Mouse (Mus musculus) heart, postnatal 36 days (tissue): ENCODE results near the gene Prokr2. TPM values are rescaled to one million over a fixed set of nuclear protein-coding genes. Genes with fewer than 3 reads are reported as not detected.

Experiments
- DNase-seq, 2 experiments: peaks; one replicate each; pipeline ENCODE4 v3.0.0; 2021 to 2022
- intact Hi-C: fragments of 180-260 bp; cut with DNase I; formaldehyde crosslinking; loops from one replicate; pipeline ENCODE4 v1.15.1; 2025
- total RNA-seq, 2 experiments: library from RNA; stranded (reverse); gene quantifications; 2 replicates each; pipeline ENCODE4 v1.2.3; 2021

Gene Prokr2
- total RNA-seq, result under 1 TPM in 1 of 2 experiments, not detected in 1; 0.11 TPM

DNA sequence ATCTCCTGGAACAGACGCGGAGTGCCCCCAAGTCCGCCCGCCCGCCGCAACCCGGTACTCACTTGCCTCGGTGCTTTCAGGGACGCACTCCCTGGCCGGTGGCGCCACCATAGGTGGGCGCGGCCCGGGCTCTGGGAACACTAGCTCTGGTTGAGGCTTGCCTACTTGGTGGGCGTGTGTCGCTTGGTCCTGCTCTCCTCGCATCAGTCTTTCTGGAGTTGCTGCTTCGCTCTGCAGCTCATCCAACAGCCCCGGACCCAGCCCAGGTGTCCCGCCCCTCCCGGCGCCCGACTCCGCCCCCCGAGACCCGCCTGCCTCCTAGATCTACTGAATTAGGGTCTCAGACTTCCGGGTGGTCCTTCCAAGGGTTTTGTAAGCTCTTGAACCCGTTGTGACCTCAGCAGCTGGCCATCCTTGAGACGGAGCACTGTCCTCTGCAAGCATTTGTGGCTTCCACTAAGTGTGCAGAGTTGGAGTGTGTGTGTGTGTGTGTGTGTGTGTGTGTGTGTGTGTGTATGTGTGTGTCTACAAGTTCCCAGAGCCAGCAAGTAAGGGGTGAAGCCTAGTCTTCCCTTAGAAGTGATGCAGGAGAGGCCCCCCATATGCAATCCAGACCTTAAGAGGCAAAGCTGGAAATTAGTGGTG lies at the start of gene Prokr2:
Prokr2 (minus strand) TSS at position 254 of the 645 bp plus-strand sequence.
- no peak for DNase-seq
- intact Hi-C loops, result loop anchor here (5.0 kb wide), 1 partner anchor 123 kb away; the partner anchor contains the start of gene Cds2

- no peak for DNase-seq
- intact Hi-C loops, result no loop called here
Observed at GRCm38 (mm10) chr2:132427160-132427941, 42.1 kb upstream of the Prokr2 start.

DNA sequence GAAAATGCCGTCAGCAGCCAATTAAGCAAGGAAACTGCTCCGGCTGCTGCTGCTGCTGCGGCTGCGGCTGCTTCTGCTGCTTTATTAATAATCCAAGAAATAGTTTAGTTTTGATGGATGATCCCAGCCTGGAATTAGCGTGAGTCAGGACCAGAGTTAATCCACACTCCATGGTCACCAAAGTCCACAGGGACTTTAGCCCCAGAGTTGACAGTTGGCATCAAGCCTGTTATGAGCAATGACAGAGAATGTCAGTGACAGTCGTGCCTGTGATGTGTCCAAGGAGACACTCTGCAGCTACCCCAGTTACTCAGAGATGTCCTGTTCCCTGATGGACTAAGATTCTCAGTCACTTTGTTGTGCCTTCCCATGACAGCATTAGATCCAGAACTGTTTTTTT lies 40.3 kb upstream of the Prokr2 start:
- no peak for DNase-seq
- intact Hi-C loops, result no loop called here

DNA sequence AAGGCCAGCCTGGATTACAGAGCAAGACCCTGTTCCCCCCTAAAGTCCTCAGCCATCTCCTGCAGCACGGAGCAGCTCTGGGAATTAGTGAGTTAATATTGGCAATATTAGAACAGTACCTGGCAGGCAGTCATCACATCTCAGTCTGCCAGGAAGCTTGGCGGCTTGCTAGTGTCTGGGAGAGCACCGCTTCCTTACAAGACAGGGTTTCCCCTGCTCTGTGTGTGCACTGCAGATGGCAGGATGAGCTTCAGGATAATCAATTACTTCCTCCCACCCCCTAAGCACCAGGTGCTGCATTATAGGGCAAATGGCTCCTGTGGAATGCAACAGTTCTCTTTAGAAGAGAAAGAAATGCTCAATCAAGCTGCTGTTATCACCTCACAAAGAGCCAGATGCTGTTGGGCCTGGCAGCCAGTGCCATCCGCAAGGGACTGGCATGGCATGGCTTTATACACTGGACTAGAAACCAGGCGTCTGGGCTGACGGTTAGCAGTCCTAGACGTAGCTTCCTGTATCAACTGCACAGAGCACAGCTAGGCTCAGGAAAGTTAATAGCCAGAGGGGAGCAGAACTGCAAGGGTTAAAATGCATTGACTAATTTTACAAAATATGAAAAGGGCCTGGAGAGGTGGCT lies 38.3 kb upstream of the Prokr2 start:
- DNase-seq, result no peak
- intact Hi-C loops, result no loop called here

DNA sequence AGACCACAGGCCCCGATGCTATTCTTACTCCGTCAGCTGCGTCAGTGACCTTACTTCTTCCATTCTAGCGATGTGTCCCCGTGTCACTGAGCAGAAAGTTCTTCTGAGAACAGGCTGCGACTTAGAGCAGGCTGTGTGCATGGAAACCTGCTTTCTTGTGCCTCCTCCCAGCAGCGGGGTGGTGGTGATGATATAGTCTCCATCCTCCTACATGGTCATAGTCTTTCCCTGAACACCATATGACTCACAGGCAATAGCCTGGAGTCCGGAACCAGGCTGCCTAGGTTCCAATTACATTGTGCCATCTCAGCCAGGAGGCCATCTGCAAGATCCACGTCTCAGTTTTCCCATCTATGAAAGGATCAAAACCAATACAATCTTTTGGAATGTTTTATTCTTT lies 37.6 kb upstream of the Prokr2 start:
- intact Hi-C loops, result no loop called here
- DNase-seq, result no peak

DNA sequence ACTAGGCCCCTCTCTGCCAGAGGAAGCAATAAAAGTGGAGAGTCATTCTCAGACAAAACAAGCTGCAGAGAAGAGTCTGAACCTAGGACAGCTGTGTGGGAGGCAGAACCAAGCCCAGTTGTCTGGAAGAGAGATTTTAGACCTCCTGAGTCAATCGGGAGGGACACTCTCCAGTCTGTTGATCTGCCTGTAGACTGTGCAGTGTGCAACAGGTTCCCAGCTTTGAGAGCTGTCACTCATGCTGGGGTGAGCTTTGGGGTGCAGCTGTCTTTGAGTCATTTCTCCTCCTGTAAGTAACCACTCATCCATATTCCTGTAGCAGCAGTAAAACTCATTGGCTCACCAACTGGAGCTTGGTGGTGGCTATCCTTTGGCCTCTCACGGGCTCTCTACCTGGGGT lies 33.2 kb upstream of the Prokr2 start:
- intact Hi-C loops, result no loop called here
- no peak for DNase-seq

GRCm38 (mm10) chr2:132410126-132410525 lies 24.9 kb upstream of the Prokr2 start:
- DNase-seq, result no peak
- intact Hi-C loops, result no loop called here

DNA sequence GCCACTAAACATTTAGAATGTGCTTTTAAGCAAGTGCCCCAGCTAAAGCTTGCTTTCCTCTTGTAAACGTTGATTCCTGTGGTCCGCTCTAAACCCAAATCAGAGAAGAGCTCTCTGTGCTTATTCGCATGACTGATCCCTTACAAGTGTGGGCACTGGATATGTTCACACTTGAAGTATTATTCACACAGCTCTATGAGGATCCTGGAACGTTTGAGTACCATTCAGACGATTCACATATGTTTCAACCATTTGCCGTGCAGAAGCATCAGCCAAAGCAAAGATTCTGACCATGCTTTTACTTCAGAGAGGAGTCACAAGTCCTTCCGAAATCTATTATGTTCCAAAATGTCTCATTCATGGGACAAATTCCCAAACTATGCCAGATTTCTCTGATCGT lies 12.9 kb upstream of the Prokr2 start:
- intact Hi-C loops, result no loop called here
- DNase-seq, result no peak

DNA sequence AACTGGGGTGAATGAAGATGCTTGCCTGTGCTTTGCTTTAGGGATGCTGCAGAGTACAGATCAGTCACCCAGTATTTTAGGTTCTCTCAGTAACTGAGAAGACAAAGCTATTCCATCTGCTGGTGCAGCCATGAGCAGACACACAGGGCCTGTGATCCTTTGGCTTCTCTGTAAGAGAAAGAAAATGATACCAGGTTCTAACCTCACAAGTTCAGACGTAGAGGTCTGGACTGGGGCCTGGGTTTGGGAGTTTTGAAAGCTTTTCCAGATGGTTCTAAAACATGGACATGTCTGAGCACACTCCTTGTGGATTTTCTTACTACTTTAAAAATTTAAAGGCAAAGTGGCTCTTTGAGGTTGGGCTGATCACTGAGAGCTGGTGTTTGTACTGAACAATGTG lies 10.5 kb upstream of the Prokr2 start:
- intact Hi-C loops, result no loop called here
- DNase-seq, result no peak

DNA sequence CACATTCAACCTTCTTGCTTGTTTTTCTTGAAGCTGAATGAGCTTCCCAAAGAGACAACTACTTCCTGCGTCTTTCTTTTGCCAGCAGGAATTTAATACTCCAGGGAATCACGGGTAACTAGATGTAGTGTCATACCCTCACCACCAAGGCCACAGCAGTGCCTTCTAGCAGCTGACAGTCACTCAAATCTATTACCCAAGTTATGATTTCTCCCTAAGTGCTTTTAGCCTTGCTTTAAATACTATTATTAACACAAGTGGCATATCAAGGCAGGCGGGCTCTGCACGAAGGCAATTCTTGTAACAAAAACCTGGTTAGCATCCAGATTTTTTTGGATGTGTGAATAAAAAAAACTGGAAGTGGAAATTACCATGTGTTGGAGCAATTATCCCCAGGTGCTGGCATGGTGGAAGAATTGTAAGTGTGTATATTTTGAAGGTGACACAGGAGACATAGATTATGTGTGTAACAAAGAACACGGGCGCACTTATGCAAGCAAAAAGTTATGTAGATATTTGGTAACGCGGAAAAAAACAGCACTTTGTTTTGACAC lies 5.4 kb upstream of the Prokr2 start:
- intact Hi-C loops, result no loop called here
- DNase-seq, result no peak

DNA sequence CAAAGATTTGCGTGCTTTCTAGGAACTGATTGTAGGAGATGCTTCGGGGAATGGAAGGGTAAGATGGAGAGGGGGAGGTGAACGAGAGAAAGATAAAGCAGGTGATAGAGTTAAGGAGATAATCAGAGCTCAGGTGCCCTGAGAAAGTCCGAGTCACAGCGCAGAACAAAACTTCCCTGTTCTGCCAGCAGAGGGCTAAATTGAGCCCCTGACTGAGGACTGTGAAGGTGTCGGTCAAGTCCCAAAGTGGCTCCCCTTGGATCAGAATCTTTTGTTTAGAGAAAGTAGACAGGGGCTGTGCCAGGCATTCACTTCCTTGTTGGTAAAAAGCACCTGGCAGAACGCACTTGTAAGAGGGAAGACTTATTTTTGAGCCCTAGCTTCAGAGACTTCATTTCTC lies 4.3 kb upstream of the Prokr2 start:
- intact Hi-C loops, result loop anchor here (1.0 to 5.0 kb wide), 2 partner anchors 96 to 127 kb away; partner anchors contain the start of gene Cds2
- peak in 1 of 2 experiments; percentile 10 for DNase-seq

DNA sequence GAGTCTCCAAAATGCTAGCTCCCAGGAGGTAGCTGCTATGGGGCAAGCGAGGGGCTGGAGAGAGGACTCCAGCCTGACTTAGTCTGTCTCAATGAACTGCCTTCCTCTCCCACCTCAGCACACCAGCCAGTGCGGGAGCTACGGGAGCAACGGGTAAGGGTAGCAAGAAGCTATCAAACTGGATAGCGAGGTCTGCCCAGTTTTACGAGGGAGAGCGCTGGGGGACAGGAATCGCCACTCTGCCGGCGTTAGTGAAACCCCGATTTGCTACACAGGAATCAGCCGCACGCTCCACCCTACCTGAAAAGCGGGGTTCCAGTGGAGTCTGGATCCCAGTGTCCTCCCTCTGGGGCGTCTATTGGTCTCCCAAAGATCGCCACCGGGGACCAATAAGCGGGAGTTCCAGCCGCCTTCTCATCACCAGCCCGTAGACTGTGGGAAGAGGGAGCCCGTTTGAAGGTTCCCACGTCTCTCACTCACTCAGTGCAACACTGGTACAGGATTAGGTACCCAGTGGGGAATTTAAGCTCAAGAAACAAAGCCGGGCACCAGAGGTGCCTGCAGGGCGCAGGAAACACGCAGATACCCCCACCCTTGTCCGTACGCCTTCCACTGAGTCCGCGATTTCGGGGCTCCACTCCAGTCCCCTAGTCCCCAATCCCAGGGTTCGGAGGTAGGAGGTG lies 595 bp downstream of the Prokr2 start:
- DNase-seq, result peak in 1 of 2 experiments; percentile 9
- intact Hi-C loops, result loop anchor here (5.0 kb wide), 1 partner anchor 122 kb away; the partner anchor contains the start of gene Cds2

DNA sequence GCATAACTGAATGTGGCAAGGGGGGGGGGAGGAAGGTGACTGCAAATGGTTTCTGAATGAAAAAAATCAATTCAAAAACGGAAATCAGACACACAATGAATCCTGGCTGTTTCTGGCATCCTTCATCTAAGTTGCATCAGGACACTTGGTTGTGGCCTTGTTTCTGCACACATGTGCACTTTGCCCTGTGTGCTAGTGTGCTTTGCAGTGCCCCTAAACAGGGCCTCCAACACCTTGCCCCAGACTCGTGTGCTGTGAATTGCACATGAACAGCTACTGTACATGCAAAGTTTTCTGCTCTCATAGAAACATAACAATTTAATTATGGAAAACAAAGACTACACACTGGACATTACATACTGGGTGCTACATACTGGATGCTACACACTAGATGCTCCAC lies 2.9 kb downstream of the Prokr2 start:
- DNase-seq, result no peak
- intact Hi-C loops, result no loop called here

DNA sequence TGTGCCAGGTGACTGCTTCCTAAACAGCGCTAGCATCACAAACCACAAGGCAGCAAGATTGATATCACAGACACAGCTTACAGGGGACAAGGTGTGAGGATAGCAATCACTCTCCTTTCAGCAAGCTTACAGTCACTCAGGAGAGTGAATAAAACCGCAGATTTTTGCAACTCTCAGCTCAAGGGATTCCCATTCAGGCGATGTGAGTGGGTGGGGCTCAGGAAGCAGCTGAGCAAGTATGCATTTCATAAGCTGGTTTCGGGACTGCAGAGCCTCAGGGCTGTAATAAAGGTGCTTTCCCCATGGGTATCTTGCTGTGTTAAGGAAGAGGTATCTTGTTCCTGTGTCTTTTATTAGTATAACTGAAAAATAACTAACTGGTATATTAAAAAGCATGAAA lies 5.6 kb downstream of the Prokr2 start:
- intact Hi-C loops, result no loop called here
- no peak for DNase-seq

GRCm38 (mm10) chr2:132378602-132379150 lies 6.6 kb downstream of the Prokr2 start:
- DNase-seq, result no peak
- intact Hi-C loops, result no loop called here

- no peak for DNase-seq
- intact Hi-C loops, result no loop called here
Observed at GRCm38 (mm10) chr2:132377436-132377835, 7.8 kb downstream of the Prokr2 start.

DNA sequence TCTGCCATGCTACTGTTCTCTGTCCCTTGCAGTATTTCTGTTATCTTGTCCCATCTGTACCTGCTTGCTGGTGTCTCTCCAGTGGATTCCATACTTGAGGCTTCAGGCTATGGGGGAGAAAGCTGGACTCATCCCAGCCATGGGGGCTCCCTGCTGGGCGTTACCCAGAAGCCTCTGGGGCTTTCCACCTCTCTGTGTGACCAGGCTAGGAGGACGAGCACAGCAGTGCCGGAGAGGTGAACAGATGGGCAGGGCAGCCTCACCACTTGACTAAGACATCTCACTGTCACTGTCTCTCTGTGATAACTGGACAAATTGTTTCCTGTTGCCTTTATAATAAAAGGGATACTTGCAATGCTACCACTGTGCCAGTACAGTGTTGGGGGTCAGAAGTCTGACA lies 9.5 kb downstream of the Prokr2 start:
- intact Hi-C loops, result no loop called here

GRCm38 (mm10) chr2:132375135-132375534 lies 10.1 kb downstream of the Prokr2 start:
- no peak for DNase-seq
- intact Hi-C loops, result no loop called here

More for the DNA sequence above, 9.5 kb downstream of the Prokr2 start:
- DNase-seq, result no peak

- intact Hi-C loops, result no loop called here
- DNase-seq, result no peak
Observed at GRCm38 (mm10) chr2:132373748-132374147, 11.5 kb downstream of the Prokr2 start.

GRCm38 (mm10) chr2:132368433-132368832 lies 16.8 kb downstream of the Prokr2 start:
- no peak for DNase-seq
- intact Hi-C loops, result no loop called here
